ENCODE assay signal across 7 mouse cellular contexts in the genomic region with DNA sequence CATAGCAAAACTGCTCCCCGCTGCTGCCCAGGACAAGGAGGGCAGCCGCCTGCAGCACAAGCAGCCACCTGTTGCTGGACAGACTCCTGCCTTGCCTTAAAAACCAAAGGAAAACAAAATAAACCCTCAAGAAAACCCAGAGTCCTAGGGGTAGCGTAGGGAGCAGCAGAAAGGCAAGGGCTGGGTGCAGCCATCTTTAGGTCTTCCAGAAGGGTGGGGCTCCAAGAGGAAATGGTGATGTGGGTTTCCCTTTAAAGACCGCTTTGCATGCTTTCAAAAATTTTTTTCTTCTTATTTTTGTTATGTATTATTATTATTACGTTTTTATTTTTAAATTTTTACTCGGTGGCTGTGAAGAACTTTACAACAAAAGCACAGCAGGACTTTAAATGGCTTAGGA.
DNase-seq lines count a peak whose midpoint lies in the region; ATAC-seq and TF ChIP-seq lines count a peak whose summit lies in the region.

No protein-coding gene starts in this region.

- H3K4me1 ChIP-seq in spleen, adult 2 months (ENCODE audit: control insufficient read depth, insufficient read depth, insufficient read length) = no peaks in the 10 kb centered on the region; the same call in 1 of the 2 replicates
- peaks cover 23% of the 10 kb centered on the region for H3K4me1 ChIP-seq in forebrain, embryonic 16.5 days (replicated peaks; ENCODE audit: control insufficient read depth, insufficient read depth, low read length)
- H3K4me1 ChIP-seq in liver, embryonic 15.5 days (replicated peaks) = no peaks in the 10 kb centered on the region

- intact Hi-C loops in left cerebral cortex, postnatal 25 days (cut with DNase I) = no loop called here

- 53% methylated on average over 6 of the region's 6 CpGs for WGBS in spleen, adult 2 months
- WGBS in forebrain, embryonic 16.5 days = 46% methylated on average over 6 of the region's 6 CpGs
- 39% methylated on average over 6 of the region's 6 CpGs for WGBS in liver, embryonic 15.5 days (ENCODE audit: insufficient replicate concordance)

- H3K4me2 ChIP-seq in forebrain, embryonic 16.5 days (ENCODE audit: low read length) = peak overlapping the region; percentile 77
- peak overlapping the region; percentile 62; the same call in 1 of the 2 replicates for H3K4me2 ChIP-seq in liver, embryonic 15.5 days

- TF ChIP-seq POLR2A in spleen, adult 2 months (IDR thresholded peaks at IDR 0.05; ENCODE audit: low read depth, low read length) = no peak

- H3K4me3 ChIP-seq in spleen, adult 2 months (ENCODE audit: extremely low read depth, insufficient read depth, insufficient read length) = no peak overlapping the region; the same call in 1 of the 2 replicates
- H3K4me3 ChIP-seq in forebrain, embryonic 16.5 days (replicated peaks; ENCODE audit: low read length) = no peak overlapping the region
- no peak overlapping the region for H3K4me3 ChIP-seq in liver, embryonic 15.5 days (replicated peaks)

- no peak for ATAC-seq in forebrain, embryonic 16.5 days
- no peak for ATAC-seq in liver, embryonic 15.5 days (ENCODE audit: insufficient read depth)

- H3K9ac ChIP-seq in forebrain, embryonic 16.5 days (replicated peaks; ENCODE audit: low read depth, low read length) = no peak overlapping the region
- H3K9ac ChIP-seq in liver, embryonic 15.5 days = no peak overlapping the region

- no peaks in the 10 kb centered on the region for H3K27me3 ChIP-seq in spleen, adult 2 months (ENCODE audit: control insufficient read depth, insufficient read depth, low read length)
- no peaks in the 10 kb centered on the region for H3K27me3 ChIP-seq in forebrain, embryonic 16.5 days (replicated peaks; ENCODE audit: control insufficient read depth, insufficient read depth, low read length)
- H3K27me3 ChIP-seq in liver, embryonic 15.5 days = peaks cover 7% of the 10 kb centered on the region; the same call in 1 of the 2 replicates

- no peaks in the 10 kb centered on the region for H3K36me3 ChIP-seq in spleen, adult 2 months (ENCODE audit: control insufficient read depth, insufficient read depth, low read length)
- H3K36me3 ChIP-seq in forebrain, embryonic 16.5 days (ENCODE audit: control insufficient read depth, insufficient read depth) = no peaks in the 10 kb centered on the region
- H3K36me3 ChIP-seq in liver, embryonic 15.5 days (replicated peaks) = no peaks in the 10 kb centered on the region

- no peak for DNase-seq in spleen, adult 2 months (ENCODE audit: low read depth in 1 of 2, low spot score in 2 of 2)
- DNase-seq in spleen, postnatal 4 days (ENCODE audit: low spot score in 2 of 2) = no peak
- peak; percentile 50 for DNase-seq in thymus, postnatal 4 days
- no peak for DNase-seq in left cerebral cortex, postnatal 25 days (ENCODE audit: low spot score in 2 of 2)
- no peak for DNase-seq in MN1 (ENCODE audit: low spot score)

- H3K9me3 ChIP-seq in forebrain, embryonic 16.5 days (ENCODE audit: control insufficient read depth, low read length) = no peaks in the 10 kb centered on the region
- no peaks in the 10 kb centered on the region for H3K9me3 ChIP-seq in liver, embryonic 15.5 days (replicated peaks)

- no peak for TF ChIP-seq CTCF in spleen, adult 2 months (IDR thresholded peaks at IDR 0.05; ENCODE audit: extremely low read depth, insufficient read depth, insufficient read length, insufficient replicate concordance)

- peak overlapping the region; percentile 89 for H3K27ac ChIP-seq in spleen, adult 2 months (ENCODE audit: insufficient read depth, low read length)
- H3K27ac ChIP-seq in forebrain, embryonic 16.5 days (ENCODE audit: low read length) = no peak overlapping the region
- no peak overlapping the region for H3K27ac ChIP-seq in liver, embryonic 15.5 days (replicated peaks)
